Mouse (Mus musculus): ENCODE results near the gene Popdc2. TPM values are rescaled to one million over a fixed set of nuclear protein-coding genes. Genes with fewer than 3 reads are reported as not detected.

The Popdc2 gene
- polyA plus RNA-seq, 1 experiment from 2014 or later = 350 TPM

DNA sequence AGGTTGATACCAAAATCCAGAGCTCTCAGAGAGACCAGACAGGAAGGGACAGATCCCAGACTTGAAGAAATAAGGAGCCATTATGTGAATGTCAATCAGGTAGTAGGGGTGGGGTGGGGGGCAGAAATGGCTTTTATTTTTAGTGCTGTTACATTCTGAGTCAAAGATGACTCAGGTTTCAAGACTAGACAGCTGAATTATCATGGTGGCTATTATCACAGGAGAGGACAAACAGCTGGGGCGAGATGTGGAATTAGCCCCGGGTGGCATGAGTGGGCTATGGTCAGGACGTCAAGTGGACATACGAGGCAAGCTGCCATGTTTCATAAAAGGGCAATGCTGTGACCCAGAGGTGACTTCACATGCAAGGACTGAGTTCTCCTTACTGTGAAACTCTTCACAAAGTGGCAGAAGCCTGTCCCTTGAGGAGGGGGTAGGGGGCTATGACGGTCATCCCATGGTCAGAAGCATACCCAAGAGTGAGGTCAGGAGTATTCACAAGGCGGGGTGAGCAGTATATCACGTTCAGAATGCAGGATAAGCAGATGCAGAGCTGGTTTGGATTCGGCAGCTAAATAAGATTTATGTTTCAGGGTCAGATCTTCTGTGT lies 27.4 kb downstream of the Popdc2 start:
- no peak overlapping the region for H3K9ac ChIP-seq
- no peaks in the 10 kb centered on the region for H3K36me3 ChIP-seq
- 73% methylated on average over 8 of the region's 8 CpGs for WGBS
- no peak overlapping the region for H3K4me3 ChIP-seq
- no peaks in the 10 kb centered on the region for H3K9me3 ChIP-seq (replicated peaks)
- no peak for ATAC-seq (replicated peaks; ENCODE audit: insufficient number of reproducible peaks, insufficient read depth, low FRiP score, low read depth)
- H3K4me2 ChIP-seq = no peak overlapping the region
- H3K27ac ChIP-seq = no peak overlapping the region
- H3K4me1 ChIP-seq (replicated peaks) = peaks cover 6% of the 10 kb centered on the region
- no peaks in the 10 kb centered on the region for H3K27me3 ChIP-seq

- Histone ChIP-seq H3K9me3 (replicated peaks) (no peaks in the 10 kb centered on the region), H3K4me2 (no peak overlapping the region), H3K4me1 (replicated peaks) (peaks cover 8% of the 10 kb centered on the region), H3K9ac (no peak overlapping the region), H3K27ac (no peak overlapping the region), H3K36me3 (no peaks in the 10 kb centered on the region), H3K27me3 (no peaks in the 10 kb centered on the region), H3K4me3 (no peak overlapping the region)
- ATAC-seq (replicated peaks; ENCODE audit: insufficient number of reproducible peaks, insufficient read depth, low FRiP score, low read depth) = no peak
- 86% methylated on average over 7 of the region's 7 CpGs for WGBS
These were observed 28.3 kb downstream of the Popdc2 start for GRCm38 (mm10) chr16:38390322-38390721.

GRCm38 (mm10) chr16:38392126-38392894 lies 30.3 kb downstream of the Popdc2 start:
- H3K4me3 ChIP-seq = peak overlapping the region; percentile 24
- H3K4me2 ChIP-seq = peak overlapping the region; percentile 49
- no peak overlapping the region for H3K9ac ChIP-seq
- no peaks in the 10 kb centered on the region for H3K9me3 ChIP-seq (replicated peaks)
- no peaks in the 10 kb centered on the region for H3K36me3 ChIP-seq
- peaks cover 21% of the 10 kb centered on the region for H3K4me1 ChIP-seq (replicated peaks)
- 62% methylated on average over 23 of the region's 23 CpGs for WGBS
- peak; percentile 54; the same call in 1 of the 2 replicates for ATAC-seq (replicated peaks; ENCODE audit: insufficient number of reproducible peaks, insufficient read depth, low FRiP score, low read depth)
- H3K27me3 ChIP-seq = no peaks in the 10 kb centered on the region
- H3K27ac ChIP-seq = peak overlapping the region; percentile 58

GRCm38 (mm10) chr16:38394191-38394618 lies 32.2 kb downstream of the Popdc2 start:
- Histone ChIP-seq H3K27ac (0 out of 2 replicates have a peak overlapping the region, but pooled peaks have one; percentile 31), H3K27me3 (no peaks in the 10 kb centered on the region), H3K9ac (no peak overlapping the region), H3K4me2 (no peak overlapping the region), H3K4me1 (replicated peaks) (peaks cover 21% of the 10 kb centered on the region), H3K36me3 (no peaks in the 10 kb centered on the region), H3K9me3 (replicated peaks) (no peaks in the 10 kb centered on the region), H3K4me3 (no peak overlapping the region)
- no peak for ATAC-seq (replicated peaks; ENCODE audit: insufficient number of reproducible peaks, insufficient read depth, low FRiP score, low read depth)
- 72% methylated on average over 8 of the region's 8 CpGs for WGBS

DNA sequence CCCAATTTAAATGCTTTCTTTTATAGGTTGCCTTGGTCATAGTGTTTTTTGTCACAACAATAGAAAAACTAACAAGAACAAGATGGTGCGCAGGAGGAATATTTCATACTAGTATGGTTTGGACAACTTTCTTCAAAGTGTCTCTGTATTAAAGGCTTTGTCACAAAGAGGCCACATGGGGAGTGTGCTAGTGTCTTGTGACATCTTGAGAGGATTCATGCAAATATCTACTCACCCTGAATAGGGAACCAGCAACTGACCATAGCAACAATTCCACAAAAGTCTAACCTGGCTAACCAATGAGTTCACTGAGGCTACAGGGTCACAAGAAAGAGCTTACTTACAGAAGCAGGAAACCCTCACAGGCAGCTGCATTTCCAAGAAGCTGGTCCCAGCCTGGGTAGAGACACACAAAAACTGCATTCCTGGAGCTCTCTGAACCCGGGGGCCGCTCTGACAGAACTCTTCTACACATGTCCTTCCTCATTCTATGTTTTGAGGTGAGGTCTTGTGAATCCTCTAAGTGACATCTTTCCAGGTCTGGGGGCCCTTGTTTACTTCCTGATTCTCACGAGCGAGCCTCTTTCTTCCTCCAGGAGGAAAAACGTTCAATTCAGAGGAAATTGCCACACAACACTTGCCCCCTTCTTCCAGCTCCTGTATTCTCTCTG lies 33.2 kb downstream of the Popdc2 start:
- Histone ChIP-seq H3K4me1 (replicated peaks) (peaks cover 31% of the 10 kb centered on the region), H3K4me2 (no peak overlapping the region), H3K9ac (no peak overlapping the region), H3K36me3 (no peaks in the 10 kb centered on the region), H3K4me3 (no peak overlapping the region), H3K27me3 (no peaks in the 10 kb centered on the region), H3K9me3 (replicated peaks) (no peaks in the 10 kb centered on the region), H3K27ac (0 out of 2 replicates have a peak overlapping the region, but pooled peaks have one; percentile 31)
- 53% methylated on average over 6 of the region's 6 CpGs for WGBS
- ATAC-seq (replicated peaks; ENCODE audit: insufficient number of reproducible peaks, insufficient read depth, low FRiP score, low read depth) = no peak

- peak overlapping the region; percentile 48 for H3K27ac ChIP-seq
- no peaks in the 10 kb centered on the region for H3K9me3 ChIP-seq (replicated peaks)
- WGBS = 25% methylated on average over 13 of the region's 13 CpGs
- 0 out of 2 replicates have a peak overlapping the region, but pooled peaks have one; percentile 2 for H3K4me3 ChIP-seq
- H3K36me3 ChIP-seq = no peaks in the 10 kb centered on the region
- H3K27me3 ChIP-seq = no peaks in the 10 kb centered on the region
- peak overlapping the region; percentile 8; the same call in 1 of the 2 replicates for H3K9ac ChIP-seq
- H3K4me1 ChIP-seq (replicated peaks) = peaks cover 33% of the 10 kb centered on the region
- peak overlapping the region; percentile 48 for H3K4me2 ChIP-seq
- no peak for ATAC-seq (replicated peaks; ENCODE audit: insufficient number of reproducible peaks, insufficient read depth, low FRiP score, low read depth)
These were observed 34.1 kb downstream of the Popdc2 start for GRCm38 (mm10) chr16:38396155-38396554.

DNA sequence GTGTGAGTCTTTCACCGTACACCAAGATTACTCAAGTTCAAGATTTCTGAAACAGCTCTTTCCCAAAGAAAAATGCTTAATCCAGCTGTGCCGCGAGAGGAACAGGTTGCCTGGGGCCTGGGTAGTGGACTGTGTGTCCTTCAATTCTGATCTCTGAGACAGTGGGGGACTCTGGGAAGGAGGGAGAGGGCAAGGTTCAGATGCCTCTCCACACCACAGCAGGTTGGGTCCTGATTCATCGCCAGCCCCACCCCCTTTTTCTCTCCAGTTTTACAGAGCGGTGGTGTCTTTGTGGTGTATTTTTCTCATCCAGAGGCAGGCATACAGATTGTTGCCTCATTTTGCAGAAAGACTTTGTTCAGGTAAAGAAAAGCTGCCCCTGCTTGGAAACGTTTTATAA lies 36.3 kb downstream of the Popdc2 start:
- no peak overlapping the region for H3K4me3 ChIP-seq
- H3K4me1 ChIP-seq (replicated peaks) = peaks cover 27% of the 10 kb centered on the region
- no peak overlapping the region for H3K9ac ChIP-seq
- no peaks in the 10 kb centered on the region for H3K36me3 ChIP-seq
- ATAC-seq (replicated peaks; ENCODE audit: insufficient number of reproducible peaks, insufficient read depth, low FRiP score, low read depth) = no peak
- H3K27me3 ChIP-seq = no peaks in the 10 kb centered on the region
- 89% methylated on average over 6 of the region's 6 CpGs for WGBS
- H3K27ac ChIP-seq = no peak overlapping the region
- no peaks in the 10 kb centered on the region for H3K9me3 ChIP-seq (replicated peaks)
- H3K4me2 ChIP-seq = no peak overlapping the region

DNA sequence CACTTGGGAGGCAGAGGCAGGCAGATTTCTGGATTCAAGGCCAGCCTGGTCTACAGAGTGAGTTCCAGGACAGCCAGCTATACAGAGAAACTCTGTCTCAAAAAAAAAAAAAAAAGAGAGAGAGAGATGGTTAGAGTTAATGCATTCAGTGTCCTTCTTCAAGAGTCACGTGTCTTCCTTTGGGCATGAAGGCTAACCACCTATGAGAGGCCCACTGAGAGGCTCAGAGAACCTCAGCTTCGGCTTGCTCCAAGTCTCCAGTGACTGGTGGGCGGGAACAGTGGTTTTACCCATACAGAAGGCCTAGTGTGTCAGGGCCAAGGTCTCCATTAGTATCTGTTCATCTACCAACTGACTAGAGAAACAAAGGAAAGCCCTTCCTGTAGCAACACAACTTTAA lies 37.1 kb downstream of the Popdc2 start:
- Histone ChIP-seq H3K9ac (0 out of 2 replicates have a peak overlapping the region, but pooled peaks have one; percentile 35), H3K4me3 (peak overlapping the region; percentile 29; the same call in 1 of the 2 replicates), H3K4me2 (peak overlapping the region; percentile 59), H3K36me3 (no peaks in the 10 kb centered on the region), H3K27ac (peak overlapping the region; percentile 26; the same call in 1 of the 2 replicates), H3K4me1 (replicated peaks) (peaks cover 27% of the 10 kb centered on the region), H3K27me3 (no peaks in the 10 kb centered on the region), H3K9me3 (replicated peaks) (no peaks in the 10 kb centered on the region)
- WGBS = 81% methylated on average over 3 of the region's 3 CpGs
- no peak for ATAC-seq (replicated peaks; ENCODE audit: insufficient number of reproducible peaks, insufficient read depth, low FRiP score, low read depth)

GRCm38 (mm10) chr16:38399531-38400231 lies 37.7 kb downstream of the Popdc2 start:
- peak; percentile 68; the same call in 1 of the 2 replicates for ATAC-seq (replicated peaks; ENCODE audit: insufficient number of reproducible peaks, insufficient read depth, low FRiP score, low read depth)
- H3K9me3 ChIP-seq (replicated peaks) = no peaks in the 10 kb centered on the region
- no peaks in the 10 kb centered on the region for H3K27me3 ChIP-seq
- peak overlapping the region; percentile 35 for H3K9ac ChIP-seq
- H3K4me2 ChIP-seq = peak overlapping the region; percentile 59
- peaks cover 27% of the 10 kb centered on the region for H3K4me1 ChIP-seq (replicated peaks)
- no peaks in the 10 kb centered on the region for H3K36me3 ChIP-seq
- peak overlapping the region; percentile 29 for H3K4me3 ChIP-seq
- peak overlapping the region; percentile 26; the same call in 1 of the 2 replicates for H3K27ac ChIP-seq
- WGBS = 16% methylated on average over 17 of the region's 17 CpGs

DNA sequence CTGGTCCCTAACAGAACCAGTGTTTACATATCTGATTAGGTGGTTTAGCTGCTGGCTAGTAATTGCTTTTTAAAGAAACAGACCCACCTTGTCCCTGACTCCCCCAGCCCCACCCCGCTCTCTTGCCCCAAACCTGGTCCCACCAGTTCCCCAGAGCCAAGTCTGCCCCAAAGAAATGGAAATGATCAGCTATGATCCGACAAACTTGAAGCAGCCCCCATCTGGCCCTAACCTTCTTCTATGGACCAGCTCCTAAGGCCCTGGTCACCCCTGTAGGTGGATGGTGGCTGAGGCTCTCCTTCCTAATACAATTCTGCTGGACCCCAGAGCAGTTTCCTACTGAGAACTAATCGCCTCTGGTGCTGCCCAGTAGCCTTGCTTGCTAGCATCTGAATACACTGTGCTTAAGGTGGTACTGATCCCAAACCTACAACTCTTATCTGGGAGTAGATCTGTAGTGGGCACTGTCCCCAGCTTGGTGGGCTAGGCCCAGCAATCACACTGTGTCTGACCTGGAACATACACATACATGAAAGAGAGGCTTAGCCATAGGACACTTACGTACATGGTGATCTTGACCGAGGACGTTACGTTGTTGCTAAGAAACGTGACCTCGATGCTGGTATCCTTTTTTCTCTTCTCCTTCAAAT lies 38.4 kb downstream of the Popdc2 start:
- no peaks in the 10 kb centered on the region for H3K9me3 ChIP-seq (replicated peaks)
- 0 out of 2 replicates have a peak overlapping the region, but pooled peaks have one; percentile 35 for H3K9ac ChIP-seq
- peak overlapping the region; percentile 59 for H3K4me2 ChIP-seq
- no peak overlapping the region for H3K27ac ChIP-seq
- H3K36me3 ChIP-seq = no peaks in the 10 kb centered on the region
- H3K4me1 ChIP-seq (replicated peaks) = peaks cover 24% of the 10 kb centered on the region
- no peaks in the 10 kb centered on the region for H3K27me3 ChIP-seq
- WGBS = 76% methylated on average over 9 of the region's 9 CpGs
- no peak for ATAC-seq (replicated peaks; ENCODE audit: insufficient number of reproducible peaks, insufficient read depth, low FRiP score, low read depth)
- peak overlapping the region; percentile 29 for H3K4me3 ChIP-seq

Data from heart, embryonic 15.5 days (tissue).